Mouse (Mus musculus) embryonic fibroblast, embryonic 13.5 days (primary cell): Measurements from ENCODE around the gene Sik2.

Experiments
- CTCF ChIP-seq: IDR thresholded peaks from 2 replicates; pipeline ENCODE4 v1.5.1; 2011; ENCODE audit warnings: mild to moderate bottlenecking, control low read depth, low read length, moderate library complexity, borderline replicate concordance; ENCODE audit not compliant: insufficient read depth
- POLR2A ChIP-seq: IDR thresholded peaks from 2 replicates; pipeline ENCODE4 v1.6.1; 2011; ENCODE audit warnings: low read depth, mild to moderate bottlenecking, control low read depth, low read length, moderate library complexity

DNA sequence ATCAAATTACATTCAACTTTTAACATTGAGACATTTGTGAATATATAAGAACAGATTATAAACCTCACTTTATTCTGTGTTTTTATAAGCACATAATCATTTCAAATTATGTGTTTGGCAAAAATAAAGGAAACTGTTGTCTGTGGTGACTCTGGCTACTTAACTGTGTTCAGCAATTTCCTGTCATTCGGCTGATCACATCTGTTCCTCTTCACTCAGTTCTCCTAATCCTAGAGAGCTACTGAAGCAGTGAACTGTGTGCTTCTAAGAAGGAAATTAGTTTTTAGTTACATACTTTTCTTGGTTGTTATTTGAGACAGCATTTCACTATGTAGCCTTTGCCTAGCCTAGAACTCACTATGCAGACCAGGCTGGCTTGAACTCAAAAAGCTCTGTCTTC lies 62.5 kb downstream of the Sik2 start:
- TF ChIP-seq POLR2A = no peak
- no peak for TF ChIP-seq CTCF
